Mouse (Mus musculus) heart, adult 2 months (tissue): Measurements from ENCODE around the gene Palm2. TPM values are rescaled to one million over a fixed set of nuclear protein-coding genes. Genes with fewer than 3 reads are reported as not detected.

Experiments used
- DNase-seq, 2 experiments: peaks; one replicate each; pipeline ENCODE4 v3.0.0; 2021
- H3K27ac ChIP-seq: fragments of 200-600 bp; 2 replicates; pipeline ENCODE4 v1.8.1; 2022
- H3K27me3 ChIP-seq: fragments of 200-500 bp; 2 replicates; pipeline ENCODE4 v1.6.1; 2012; ENCODE audit warnings: mild to moderate bottlenecking, low read length, inconsistent platforms, mixed read lengths; ENCODE audit not compliant: control insufficient read depth, insufficient read depth
- H3K36me3 ChIP-seq: fragments of 200-500 bp; 2 replicates; pipeline ENCODE4 v1.6.1; 2012; ENCODE audit warnings: low read length, inconsistent platforms; ENCODE audit not compliant: control insufficient read depth, insufficient read depth
- H3K4me1 ChIP-seq: fragments of 200-500 bp; 2 replicates; pipeline ENCODE4 v1.6.1; 2011; ENCODE audit warnings: low read length; ENCODE audit not compliant: control insufficient read depth, insufficient read depth
- H3K4me3 ChIP-seq: fragments of 200-600 bp; 2 replicates; pipeline ENCODE4 v1.8.1; 2022
- H3K79me2 ChIP-seq: fragments of 200-500 bp; replicated peaks from 2 replicates; pipeline ENCODE4 v1.6.1; 2012; ENCODE audit warnings: mild to moderate bottlenecking, inconsistent platforms, low read length, moderate library complexity, mixed read lengths; ENCODE audit not compliant: control insufficient read depth, insufficient read depth
- H3K9ac ChIP-seq: fragments of 200-500 bp; 2 replicates; pipeline ENCODE4 v1.6.1; 2012; ENCODE audit warnings: low read depth, mild to moderate bottlenecking, control low read depth, inconsistent platforms, low read length, mixed read lengths
- CTCF ChIP-seq: fragments of 200-600 bp; IDR thresholded peaks from 2 replicates; pipeline ENCODE4 v1.8.1; 2022; ENCODE audit warnings: antibody characterized with exemption, mild to moderate bottlenecking, moderate library complexity
- EP300 ChIP-seq: fragments of 200-500 bp; IDR thresholded peaks from 2 replicates; pipeline ENCODE4 v1.6.1; 2011; ENCODE audit warnings: low read depth, low read length, control low read depth; ENCODE audit not compliant: insufficient read depth
- POLR2A ChIP-seq: fragments of 200-500 bp; IDR thresholded peaks from 2 replicates; pipeline ENCODE4 v1.6.1; 2011; ENCODE audit warnings: mild to moderate bottlenecking, low read depth, low read length, control low read depth; ENCODE audit not compliant: insufficient read depth
- whole genome bisulfite sequencing: fragments of 180-500 bp; shearing (Covaris S2); methylation state at CpG from one replicate; pipeline ENCODE4 v1.1.7; 2018; 5-methylcytosine and 5-hydroxymethylcytosine counted together
- intact Hi-C: fragments of 180-260 bp; cut with DNase I; formaldehyde crosslinking; loops from one replicate; pipeline ENCODE4 v1.15.1; 2025
- polyA plus RNA-seq: library from polyadenylated mRNA; depleted of rRNA; stranded (reverse); fragments of >200 nt; gene quantifications from 2 replicates; pipeline ENCODE4 v1.2.3, GENCODE M21; 2012
- total RNA-seq, 2 experiments: library from RNA; stranded (reverse); gene quantifications; 2 replicates each; pipeline ENCODE4 v1.2.3; 2021

Gene Palm2
- total and polyA plus RNA-seq, 3 experiments, result 0.33 to 13.2 (median 9.9) TPM

DNA sequence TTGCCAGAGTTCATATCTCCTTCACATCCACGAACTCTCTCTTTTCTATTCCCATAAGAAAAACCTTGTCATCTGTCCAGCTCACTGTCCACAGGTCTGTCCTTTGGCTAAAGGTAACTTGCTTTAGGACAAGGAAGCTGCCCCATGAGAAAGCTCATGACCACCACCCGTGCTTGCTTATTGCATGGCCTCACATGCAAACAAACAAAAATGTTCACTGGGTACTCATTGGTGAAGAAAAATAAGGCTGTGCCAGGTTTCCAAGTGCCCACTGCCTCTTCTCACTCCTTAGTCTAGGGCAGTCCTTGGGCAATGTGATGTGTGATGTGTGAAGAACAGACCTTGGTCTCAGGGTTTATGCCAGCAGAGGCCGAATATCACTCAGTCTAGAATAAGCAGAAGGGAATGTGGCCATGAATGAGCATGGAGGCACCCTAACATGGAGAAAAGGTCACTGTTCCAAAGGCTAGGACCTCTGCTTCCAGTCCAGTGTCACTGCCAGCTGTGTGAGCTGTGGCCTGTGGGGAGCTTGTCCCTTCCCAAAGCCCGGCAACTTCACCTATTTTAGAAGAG, 294.6 kb downstream of the Palm2 start:
- Histone ChIP-seq H3K79me2 (no peaks in the 10 kb centered on the region), H3K27ac (no peak overlapping the region), H3K27me3 (no peaks in the 10 kb centered on the region), H3K4me3 (no peak overlapping the region), H3K9ac (no peak overlapping the region), H3K4me1 (peaks cover 11% of the 10 kb centered on the region), H3K36me3 (no peaks in the 10 kb centered on the region)
- intact Hi-C loops, result no loop called here
- no peak for DNase-seq
- TF ChIP-seq CTCF, result no peak
- TF ChIP-seq POLR2A, result no peak
- TF ChIP-seq EP300, result no peak
- WGBS, result 76% methylated on average over 4 of the region's 4 CpGs

DNA sequence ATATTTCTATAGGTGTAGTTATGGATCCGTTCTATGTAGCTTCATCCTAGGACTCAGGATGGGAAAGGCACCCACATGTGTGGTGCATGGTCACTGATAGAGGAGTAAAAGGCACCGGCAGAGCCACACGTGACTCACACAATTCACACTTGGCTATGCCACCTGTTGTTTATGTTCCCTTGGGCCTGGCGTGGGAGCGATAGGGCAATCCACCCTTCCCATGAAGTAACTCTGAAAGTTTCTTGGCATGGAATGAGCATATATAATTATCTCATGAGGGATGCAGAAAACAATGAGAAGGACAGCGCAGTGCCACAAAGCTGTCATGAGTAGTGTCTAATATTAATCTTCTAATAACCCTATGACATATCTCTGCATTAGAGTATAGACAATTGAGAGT, 296.0 kb downstream of the Palm2 start:
- intact Hi-C loops, result no loop called here
- no peaks in the 10 kb centered on the region for H3K36me3 ChIP-seq
- DNase-seq, result no peak
- H3K4me1 ChIP-seq, result peaks cover 11% of the 10 kb centered on the region
- 71% methylated on average over 6 of the region's 6 CpGs for WGBS
- H3K4me3 ChIP-seq, result no peak overlapping the region
- no peak overlapping the region for H3K27ac ChIP-seq
- H3K79me2 ChIP-seq, result no peaks in the 10 kb centered on the region; the same call in 1 of the 2 replicates
- H3K27me3 ChIP-seq, result no peaks in the 10 kb centered on the region
- no peak overlapping the region for H3K9ac ChIP-seq
- no peak for TF ChIP-seq CTCF
- no peak for TF ChIP-seq EP300
- TF ChIP-seq POLR2A, result no peak

DNA sequence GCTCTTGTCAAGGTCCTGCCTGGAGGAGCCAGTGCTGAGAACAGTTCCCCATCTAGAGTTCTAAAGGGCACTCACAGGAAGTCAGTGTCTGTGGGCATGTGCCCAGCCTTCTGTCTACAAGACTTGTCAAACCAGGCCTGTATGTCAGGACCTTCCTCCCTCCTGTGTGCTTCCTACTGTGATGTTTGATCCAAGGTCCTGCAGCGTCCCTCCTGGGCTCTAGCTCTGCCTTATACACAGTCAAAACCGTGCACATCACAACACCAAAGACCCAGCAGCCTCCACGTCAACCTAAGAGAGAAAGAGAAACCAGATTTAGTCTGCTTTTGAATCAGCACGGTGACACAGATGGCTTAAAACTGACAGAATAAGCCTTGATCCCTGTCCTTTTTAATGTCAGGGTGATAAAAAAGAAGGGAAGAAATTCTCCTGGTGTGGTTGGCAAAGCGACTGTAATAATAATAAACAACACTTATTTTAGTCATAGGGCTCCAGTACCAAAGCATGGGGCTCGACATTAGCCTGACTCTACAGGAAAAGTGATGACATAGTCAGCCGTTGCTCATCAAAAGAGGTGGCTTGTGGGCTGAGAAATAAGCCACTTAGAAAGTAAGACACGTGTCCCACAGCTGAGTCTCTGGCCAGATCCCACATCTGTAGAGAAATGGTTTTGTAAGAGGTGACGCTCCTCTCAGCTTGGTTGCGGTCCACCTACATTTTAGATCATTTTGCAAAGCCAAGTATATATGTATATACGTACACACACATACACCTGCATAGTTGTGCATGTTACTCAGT, 297.0 kb downstream of the Palm2 start:
- intact Hi-C loops, result no loop called here
- Histone ChIP-seq H3K36me3 (no peaks in the 10 kb centered on the region), H3K27me3 (no peaks in the 10 kb centered on the region), H3K27ac (peak overlapping the region; percentile 36), H3K4me3 (no peak overlapping the region), H3K4me1 (peaks cover 11% of the 10 kb centered on the region), H3K79me2 (no peaks in the 10 kb centered on the region; the same call in 1 of the 2 replicates), H3K9ac (no peak overlapping the region)
- TF ChIP-seq EP300, result no peak
- TF ChIP-seq POLR2A, result no peak
- TF ChIP-seq CTCF, result no peak
- no peak for DNase-seq
- 62% methylated on average over 11 of the region's 11 CpGs for WGBS

DNA sequence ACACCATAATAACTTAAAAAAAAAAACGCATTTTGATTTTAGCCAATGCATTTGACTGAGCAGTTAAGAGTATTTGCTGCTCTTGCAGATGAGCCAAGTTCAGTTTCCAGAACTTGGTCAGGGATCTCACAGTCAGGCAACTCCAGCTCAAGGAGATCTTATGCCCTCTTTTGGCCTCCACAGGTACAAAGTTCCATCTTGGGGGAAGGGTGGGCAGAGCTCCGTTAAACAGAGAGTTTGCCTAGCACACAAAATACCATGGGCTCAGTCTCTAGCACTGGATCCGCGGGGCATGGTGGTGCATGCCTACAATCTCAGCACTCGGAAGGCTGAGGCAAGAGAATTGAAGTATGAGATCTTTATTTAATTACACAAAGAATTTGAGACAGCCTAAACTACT, 298.3 kb downstream of the Palm2 start:
- TF ChIP-seq EP300, result no peak
- no peak for TF ChIP-seq CTCF
- no peak for TF ChIP-seq POLR2A
- WGBS, result 88% methylated on average over 5 of the region's 5 CpGs
- H3K79me2 ChIP-seq, result no peaks in the 10 kb centered on the region; the same call in 1 of the 2 replicates
- H3K27me3 ChIP-seq, result no peaks in the 10 kb centered on the region
- intact Hi-C loops, result no loop called here
- H3K9ac ChIP-seq, result no peak overlapping the region
- H3K36me3 ChIP-seq, result no peaks in the 10 kb centered on the region
- H3K4me3 ChIP-seq, result no peak overlapping the region
- DNase-seq, result no peak
- peaks cover 11% of the 10 kb centered on the region for H3K4me1 ChIP-seq
- no peak overlapping the region for H3K27ac ChIP-seq

DNA sequence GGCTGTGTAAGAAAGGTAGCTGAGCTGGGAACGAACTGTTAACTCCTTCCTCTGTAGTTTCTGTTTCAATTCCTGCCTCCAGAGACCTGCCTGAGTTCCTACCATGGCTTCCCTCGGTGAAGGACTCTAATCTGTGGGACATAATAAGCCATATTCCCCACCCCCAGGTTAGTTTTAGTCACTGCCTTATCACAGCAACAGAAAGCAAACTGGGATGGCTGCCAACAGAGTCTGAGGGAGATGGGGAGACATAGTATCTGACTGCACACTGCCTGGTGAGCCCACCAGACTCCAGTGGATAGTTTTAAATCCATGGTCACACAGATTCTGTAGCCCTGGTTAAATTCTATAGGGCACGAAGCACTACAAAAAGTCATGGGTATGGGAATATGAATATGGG, 299.4 kb downstream of the Palm2 start:
- intact Hi-C loops, result no loop called here
- Histone ChIP-seq H3K9ac (no peak overlapping the region), H3K79me2 (no peaks in the 10 kb centered on the region; the same call in 1 of the 2 replicates), H3K4me3 (no peak overlapping the region), H3K36me3 (no peaks in the 10 kb centered on the region), H3K4me1 (peaks cover 11% of the 10 kb centered on the region), H3K27me3 (no peaks in the 10 kb centered on the region; the same call in 1 of the 2 replicates), H3K27ac (no peak overlapping the region)
- TF ChIP-seq CTCF, result no peak
- no peak for TF ChIP-seq POLR2A
- no peak for TF ChIP-seq EP300
- 45% methylated on average over 3 of the region's 3 CpGs for WGBS
- no peak for DNase-seq

DNA sequence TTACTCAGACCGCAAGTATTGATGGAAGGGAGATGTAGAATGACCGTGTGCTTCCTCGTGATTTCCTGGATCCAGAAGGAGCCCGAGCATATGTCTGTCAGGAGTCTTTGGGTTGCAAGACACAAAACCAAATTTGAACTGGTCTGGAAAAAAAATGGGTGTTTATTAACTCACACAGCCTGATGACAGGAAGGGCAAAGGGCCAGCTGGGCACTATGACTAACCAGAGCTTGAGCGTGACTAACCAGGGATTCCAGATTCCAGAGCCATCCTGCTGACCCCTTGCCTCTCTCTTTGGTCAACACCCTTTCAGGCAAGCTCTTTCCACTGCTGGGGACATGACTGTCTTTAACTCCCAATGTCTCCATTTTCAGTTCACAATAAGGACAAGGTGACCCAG, 301.4 kb downstream of the Palm2 start:
- H3K4me1 ChIP-seq, result peaks cover 5% of the 10 kb centered on the region
- DNase-seq, result no peak
- H3K36me3 ChIP-seq, result no peaks in the 10 kb centered on the region
- H3K27ac ChIP-seq, result no peak overlapping the region
- H3K9ac ChIP-seq, result no peak overlapping the region
- intact Hi-C loops, result no loop called here
- no peaks in the 10 kb centered on the region; the same call in 1 of the 2 replicates for H3K79me2 ChIP-seq
- no peaks in the 10 kb centered on the region; the same call in 1 of the 2 replicates for H3K27me3 ChIP-seq
- TF ChIP-seq EP300 (no peak), CTCF (no peak), POLR2A (no peak)
- no peak overlapping the region for H3K4me3 ChIP-seq
- 72% methylated on average over 5 of the region's 5 CpGs for WGBS
